Mouse (Mus musculus): ENCODE measurements around the gene Zg16.

- TF ChIP-seq CTCF (IDR thresholded peaks at IDR 0.05) (no peak), EP300 (IDR thresholded peaks at IDR 0.05) (no peak)
These were observed 12.4 kb upstream of the Zg16 start for GRCm38 (mm10) chr7:127099528-127099927.
